Mouse (Mus musculus): ENCODE data around the gene Ercc2.

The Ercc2 gene

DNA sequence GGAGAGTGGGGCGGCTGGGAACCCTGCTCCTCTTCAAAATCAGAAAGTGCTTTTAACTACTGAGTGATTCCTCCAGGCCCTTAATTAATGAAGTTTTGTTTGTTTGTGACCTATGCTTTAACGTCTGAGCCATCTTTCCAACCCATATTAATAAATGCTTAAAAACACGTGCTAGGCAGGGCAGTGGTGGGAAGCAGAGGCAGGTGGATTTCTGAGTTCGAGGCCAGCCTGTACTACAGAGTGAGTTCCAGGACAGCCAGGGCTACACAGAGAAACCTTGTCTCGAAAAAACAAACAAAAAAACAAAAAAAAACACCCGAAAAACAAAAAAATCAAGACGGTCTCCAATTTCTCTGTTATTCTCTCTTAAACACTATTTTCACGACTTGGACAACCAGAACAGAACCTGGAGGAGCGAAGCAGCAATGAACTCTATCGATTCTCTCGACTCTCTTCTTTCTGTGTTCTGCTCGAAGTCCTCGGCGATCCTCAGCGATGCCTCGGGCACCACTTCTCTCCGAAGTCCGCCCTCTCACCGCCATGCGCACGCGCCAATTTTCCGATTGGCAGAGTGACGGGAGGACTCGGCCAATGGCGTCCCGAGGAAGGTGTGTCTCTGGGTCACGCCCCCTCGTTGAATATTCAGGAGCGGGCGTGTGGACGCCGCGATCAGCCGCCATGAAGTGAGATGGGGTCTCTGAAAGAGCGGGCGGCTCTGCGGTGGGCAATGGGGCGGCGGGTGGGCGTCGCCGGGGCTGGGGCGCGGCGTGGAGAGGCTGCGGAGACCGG is at the start of gene Ercc2:
Gene Ercc2, plus strand, starts transcription at position 634 of the 789 bp plus-strand sequence.
- DNase-seq, result peak; percentile 98

DNA sequence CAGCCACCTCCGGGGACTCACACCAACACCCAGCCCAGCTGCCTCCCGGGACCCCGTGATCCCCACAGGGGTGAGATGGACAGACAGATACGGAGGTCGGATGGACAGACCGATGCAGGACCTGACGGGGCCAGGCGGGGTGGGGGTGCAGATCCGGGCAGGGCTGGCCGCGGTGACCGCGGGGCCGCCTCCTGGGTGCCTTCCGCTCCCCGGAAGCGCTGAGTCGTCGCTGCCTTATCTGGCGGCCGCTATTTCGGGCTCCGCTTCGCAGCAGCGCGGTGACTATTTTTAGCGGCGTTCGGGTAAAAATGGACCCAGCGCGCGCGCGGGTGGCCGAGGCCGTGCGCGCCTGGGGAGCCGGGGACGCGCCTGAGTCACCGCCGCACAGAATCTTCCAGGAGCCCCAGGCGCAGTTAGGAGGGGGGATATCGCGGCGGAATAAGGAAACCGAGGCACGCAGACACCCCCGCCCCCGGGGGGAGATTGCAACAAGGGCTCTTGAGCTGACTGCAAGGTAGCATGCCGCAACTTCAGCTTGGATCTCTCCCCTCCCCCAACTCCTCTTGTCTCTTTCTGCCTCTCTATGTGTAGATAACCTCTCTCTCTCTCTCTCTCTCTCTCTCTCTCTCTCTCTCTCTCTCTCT is 49.0 kb upstream of the Ercc2 start:
- DNase-seq, result peak; percentile 74

DNA sequence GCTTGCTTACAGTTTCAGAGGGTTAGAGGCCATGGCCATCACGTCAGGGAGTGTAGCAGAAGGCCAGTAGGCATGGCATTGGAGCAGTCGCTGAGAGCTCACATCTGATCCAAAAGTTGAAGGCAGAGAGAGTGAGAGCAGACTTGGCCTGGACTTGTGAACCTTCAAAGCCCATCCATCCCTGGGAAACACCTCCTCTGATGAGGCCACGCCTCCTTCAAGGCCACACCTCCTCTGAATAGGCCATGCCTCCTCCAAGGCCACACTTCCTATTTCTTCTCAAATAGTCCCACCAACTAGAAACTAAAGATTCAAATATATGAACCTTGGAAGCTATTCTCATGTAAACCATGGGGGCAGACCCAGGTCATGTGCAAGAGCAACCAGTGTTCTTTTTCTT is 46.2 kb upstream of the Ercc2 start:
- DNase-seq, result no peak

DNA sequence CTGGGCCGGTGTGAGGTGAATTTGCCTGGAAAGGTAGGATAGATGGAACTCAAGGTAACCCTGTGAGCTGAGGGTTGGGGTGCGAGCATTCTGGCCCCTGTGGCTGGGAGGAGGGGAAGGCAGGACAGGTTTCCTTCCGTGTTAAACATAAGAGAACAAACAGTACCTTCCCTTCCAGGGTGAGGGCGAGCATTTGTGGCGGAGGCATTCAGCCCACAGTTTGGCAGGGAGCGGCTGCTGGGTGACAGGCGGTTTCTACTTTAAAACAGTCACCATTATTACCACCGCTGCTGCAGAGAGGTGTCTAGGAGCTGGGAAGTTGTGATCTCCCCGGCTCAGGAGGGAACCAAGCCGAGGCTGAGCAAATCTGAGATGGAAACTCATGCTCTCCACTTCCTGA is 44.7 kb upstream of the Ercc2 start:
- no peak for DNase-seq

DNA sequence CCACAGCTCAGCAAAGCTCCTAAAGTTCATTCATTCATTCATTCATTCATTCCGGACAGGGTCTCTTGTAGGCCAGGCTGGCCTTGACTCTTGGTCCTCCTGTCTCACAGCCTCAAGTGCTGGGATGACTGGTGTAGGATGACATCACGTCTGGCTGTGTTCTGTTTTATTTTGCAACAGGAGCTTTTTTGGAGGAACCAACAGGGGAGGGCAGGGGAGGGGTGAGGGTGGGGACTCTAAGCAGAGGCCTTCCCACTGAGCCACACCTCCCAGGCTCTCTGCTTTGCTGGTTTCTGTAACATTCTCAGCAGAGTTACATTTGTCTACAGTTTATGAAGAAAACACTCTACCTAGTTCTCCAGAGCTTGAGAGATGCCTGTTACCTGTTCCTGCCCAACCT is 43.8 kb upstream of the Ercc2 start:
- no peak for DNase-seq

DNA sequence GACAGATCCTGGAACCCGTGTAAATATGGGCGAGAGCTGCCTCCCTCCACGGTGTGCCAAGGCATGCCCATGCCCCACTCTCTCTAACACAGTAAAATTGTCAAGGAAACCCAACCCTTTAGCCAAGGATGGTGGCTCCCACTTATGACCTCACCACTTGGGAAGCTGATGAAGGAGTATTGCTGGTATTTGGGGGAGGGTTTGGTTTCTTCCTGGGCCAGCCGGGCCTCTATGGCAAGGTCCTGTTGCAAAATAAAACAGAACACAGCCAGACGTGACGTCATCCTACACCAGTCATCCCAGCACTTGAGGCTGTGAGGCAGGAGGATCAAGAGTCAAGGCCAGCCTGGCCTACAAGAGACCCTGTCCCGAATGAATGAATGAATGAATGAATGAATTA is 43.2 kb upstream of the Ercc2 start:
- no peak for DNase-seq

DNA sequence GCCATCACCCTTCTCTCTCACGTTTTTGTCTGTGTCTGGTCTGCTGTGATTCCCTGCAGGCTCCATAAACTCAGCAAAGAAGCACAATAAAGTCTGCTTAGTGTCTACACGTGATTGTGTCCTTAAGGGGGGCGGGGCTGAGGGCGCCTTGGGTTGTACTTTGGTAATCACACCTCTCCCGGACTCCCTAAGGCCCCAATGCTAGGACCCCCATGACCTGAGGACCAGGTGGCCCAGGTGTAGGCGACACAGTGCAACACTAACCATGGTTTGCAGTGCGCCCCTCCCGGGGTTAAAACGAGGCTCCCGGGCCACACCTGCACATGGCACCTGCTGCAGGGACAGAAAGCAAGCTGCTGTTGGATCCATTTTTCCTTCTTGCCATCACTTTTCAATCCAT is 40.6 kb upstream of the Ercc2 start:
- no peak for DNase-seq

DNA sequence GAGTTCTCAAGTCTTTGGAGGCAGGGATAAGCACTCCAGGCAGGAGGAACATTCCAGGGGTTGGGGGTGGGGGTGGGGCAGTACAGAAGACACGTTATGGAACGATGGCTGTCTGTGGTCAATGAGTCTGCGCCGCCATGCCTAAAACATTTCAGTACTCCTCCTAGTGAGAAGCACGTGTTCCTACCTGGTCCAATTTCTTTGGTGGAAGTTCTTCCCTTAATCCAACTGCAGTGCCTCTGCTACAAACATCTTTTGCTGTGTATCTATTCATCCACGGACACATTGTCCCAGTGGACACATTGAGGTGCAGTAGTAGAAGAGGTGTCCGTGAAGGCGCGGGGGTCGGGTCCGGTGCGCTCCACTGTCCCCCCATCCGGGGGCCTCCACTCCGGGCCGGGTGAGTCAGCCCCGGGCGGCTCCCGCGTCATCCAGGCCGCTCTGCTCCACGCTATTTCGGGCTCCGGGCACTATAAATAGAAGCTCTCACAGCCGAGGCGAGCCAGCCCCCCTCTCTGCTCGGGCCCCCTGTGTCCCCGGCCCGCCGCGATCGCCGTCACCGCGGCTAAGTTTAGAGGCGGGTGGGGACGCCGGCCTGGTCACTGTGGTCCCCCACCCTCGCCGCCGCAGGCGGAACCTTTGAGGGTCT is 39.9 kb upstream of the Ercc2 start:
- peak; percentile 62 for DNase-seq

DNA sequence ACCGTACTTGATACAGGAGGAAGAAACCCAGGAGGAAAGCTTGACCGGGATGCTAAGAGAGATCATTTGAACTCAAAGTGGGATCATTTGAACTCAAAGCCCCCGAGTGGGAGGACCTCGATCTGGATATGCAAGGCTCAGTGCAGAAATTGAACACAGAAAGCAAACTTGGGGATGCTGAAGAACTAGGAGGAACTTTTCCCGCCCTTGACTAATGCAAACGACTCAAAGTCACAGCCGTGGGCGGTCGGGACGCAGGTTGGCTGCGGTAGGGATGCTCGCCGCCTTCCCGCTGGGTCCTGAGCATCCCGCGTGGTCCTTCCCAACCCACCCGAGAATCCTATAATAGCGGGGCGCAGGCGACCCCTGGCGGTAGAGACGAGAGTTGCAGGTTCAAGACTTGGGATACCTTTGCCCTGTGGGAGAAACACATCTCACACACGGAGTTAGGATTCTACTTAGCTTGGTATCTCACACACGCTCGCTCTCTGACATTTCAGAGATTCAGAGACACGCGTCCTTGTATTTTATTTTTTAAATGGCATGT is 39.3 kb upstream of the Ercc2 start:
- DNase-seq, result peak; percentile 87

DNA sequence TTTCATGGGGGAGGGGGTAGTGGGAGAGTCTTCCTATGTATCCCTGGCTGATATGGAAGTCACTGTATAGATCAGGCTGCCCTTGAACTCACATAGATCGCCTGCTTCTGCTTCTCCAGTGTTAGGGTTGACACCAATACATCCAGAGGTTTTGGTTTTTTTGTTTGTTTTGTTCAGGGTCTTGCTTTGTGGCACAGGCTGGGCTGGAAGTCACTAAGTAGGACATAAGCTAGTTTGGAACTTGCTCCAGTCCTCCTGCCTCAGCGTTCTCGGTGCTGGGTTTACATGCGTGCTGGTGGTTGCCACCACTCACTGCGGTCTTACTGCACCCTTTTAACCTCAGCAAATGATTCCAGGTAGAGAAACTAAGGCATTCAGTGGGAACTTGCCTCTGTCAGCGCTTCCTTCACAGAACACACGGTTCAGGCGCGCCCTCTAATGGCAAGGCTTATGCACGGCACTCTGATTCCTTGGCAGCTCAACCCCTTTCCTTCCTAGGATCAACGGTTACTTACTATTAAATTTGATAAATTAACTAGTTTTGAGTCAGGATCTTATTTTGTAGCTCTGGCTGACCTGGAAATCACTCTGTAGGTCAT is 38.5 kb upstream of the Ercc2 start:
- DNase-seq, result peak; percentile 74

DNA sequence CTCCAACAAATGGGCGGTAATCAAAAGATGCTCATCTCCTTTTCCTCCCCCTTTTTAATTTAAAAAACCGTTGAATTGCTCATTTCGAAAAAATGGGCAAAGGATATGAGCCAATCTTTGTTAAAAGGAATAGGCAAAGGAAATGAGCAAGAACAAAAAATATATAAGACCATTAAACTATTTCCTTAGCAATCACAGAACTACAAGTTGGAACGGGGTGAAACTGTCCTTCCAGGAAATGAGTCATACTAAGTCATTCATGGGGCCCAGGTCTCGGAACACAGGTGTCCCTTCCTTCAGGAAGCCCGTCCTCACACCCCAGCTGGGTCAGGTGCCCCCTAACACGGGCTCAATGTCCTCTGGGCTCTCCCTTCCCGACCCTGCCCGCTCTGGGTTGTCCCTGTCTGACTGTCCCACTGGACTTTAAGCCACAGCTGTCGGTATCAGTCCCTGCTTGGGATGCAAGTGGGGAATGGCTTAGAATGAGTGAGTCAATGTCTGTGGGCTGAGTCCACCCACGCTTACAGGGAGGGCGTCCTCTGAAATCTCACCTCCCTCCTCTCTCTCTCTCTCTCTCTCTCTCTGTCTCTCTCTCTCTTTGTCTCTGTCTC is 37.5 kb upstream of the Ercc2 start, which contains the start of gene Ercc1:
Gene Ercc1, plus strand, starts transcription at position 542 of the 611 bp plus-strand sequence.
- peak; percentile 66 for DNase-seq

DNA sequence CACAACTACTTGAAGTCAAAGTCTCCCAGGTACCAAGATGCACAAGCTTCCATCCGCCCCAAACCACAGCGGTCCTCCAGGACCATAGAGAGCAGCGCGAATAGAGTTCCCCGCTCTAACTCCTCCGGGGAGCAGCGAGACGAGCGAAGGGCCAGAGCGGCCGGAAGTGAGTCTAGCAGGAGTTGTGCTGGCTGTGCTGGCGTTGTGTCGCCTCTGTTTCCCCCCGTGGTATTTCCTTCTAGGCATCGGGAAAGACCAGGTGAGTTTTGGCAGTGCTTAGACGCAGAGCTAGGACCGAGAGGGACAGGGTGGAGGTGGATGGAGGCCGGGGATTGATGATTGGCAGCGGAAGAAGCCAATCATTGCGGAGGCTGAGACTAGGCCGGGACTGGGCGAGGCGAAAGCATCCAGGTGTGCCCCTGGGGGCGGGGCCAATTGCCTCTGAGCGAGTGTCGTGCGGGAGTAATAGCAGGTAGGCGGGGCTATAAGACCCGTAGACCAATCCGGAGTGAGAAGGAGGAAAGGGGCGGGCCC is 36.8 kb upstream of the Ercc2 start:
- DNase-seq, result peak; percentile 98

DNA sequence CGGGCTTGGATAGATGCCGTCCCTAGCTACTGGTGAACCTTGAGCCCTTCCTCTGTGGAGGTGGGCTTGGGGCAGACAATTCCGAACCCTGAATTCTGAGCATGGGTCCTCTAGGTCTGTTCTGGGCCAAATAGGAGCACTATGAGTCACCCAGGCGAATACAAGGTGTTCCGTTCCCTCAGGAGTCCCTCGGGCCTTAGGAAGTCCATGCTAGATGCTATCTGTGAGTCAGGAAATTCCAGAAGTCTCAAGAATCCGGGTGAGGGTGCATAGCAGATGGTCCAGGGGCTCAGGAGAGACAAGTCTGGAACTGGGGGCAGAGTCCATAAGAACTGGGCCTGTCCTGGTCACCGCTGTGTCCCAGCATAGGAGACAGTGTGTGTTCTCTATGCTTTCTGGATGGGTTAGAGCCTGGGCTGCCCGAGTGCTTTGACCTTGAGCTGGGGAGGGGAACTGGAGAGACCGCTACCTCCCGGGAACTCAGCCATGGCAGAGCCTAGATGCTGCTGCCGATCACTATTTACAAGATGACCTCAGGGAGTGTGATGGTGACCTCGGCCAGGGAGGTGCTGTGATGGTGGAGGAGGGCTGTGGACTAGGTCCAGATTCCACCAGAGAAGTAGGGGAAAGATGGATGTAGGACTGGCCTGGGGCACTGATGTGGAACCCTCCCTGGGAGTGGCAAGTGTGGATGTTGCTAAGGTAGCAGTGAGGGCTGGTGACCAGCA is 32.5 kb upstream of the Ercc2 start:
- DNase-seq, result no peak

DNA sequence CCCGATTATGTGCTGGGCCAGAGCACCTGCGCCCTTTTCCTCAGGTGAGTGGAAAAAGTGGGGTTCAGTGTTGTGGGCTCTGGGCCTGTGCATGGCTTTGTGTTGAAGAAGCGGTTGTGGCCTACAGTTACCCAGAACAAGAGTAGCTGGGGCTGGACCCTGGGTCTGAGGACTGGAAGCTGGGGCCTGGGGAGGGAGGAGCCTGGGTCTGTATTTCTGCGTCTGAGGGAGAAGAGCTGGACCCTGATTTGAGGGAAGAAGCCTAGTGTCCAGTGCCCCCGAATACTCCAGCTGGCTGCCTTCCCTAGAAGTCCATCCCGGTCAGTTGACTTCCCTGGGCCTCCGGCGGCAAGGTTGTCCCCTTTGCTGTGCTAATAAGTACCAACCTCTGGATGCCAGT is 31.6 kb upstream of the Ercc2 start:
- DNase-seq, result no peak

DNA sequence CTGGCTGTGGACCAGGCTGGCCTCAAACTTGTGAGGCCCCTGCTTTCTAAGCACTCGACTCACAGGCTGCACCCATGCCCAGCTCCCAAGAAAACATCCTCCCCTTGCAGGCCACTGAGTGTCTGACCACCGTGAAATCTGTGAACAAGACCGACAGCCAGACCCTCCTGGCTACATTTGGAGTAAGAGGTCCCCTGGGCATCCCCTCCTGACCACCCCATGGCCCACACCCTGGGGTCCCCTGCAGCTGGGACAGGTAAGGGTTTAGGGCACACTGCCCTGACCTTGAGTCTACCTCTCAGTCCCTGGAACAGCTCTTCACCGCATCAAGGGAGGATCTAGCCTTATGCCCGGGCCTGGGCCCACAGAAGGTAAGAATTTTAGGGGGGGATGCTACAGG is 26.8 kb upstream of the Ercc2 start:
- DNase-seq, result no peak

DNA sequence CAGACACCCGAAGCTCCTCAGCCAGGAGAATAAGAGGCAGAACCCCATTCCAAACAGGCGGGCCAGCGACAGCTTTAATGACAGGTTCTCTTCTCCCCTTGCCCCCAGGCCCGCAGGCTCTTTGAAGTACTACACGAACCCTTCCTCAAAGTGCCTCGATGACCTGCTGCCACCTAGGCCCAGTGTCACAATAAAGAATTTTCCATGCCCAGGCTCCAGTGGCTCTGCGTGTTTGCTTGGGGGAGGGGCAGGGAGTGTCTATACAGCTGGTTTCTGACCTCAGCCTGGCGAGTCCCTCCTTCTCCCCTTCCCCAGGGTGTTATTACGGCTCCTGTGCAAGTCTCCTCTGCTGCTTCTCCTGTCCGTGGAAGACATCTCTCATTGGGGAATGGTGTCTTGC is 25.5 kb upstream of the Ercc2 start:
- no peak for DNase-seq

DNA sequence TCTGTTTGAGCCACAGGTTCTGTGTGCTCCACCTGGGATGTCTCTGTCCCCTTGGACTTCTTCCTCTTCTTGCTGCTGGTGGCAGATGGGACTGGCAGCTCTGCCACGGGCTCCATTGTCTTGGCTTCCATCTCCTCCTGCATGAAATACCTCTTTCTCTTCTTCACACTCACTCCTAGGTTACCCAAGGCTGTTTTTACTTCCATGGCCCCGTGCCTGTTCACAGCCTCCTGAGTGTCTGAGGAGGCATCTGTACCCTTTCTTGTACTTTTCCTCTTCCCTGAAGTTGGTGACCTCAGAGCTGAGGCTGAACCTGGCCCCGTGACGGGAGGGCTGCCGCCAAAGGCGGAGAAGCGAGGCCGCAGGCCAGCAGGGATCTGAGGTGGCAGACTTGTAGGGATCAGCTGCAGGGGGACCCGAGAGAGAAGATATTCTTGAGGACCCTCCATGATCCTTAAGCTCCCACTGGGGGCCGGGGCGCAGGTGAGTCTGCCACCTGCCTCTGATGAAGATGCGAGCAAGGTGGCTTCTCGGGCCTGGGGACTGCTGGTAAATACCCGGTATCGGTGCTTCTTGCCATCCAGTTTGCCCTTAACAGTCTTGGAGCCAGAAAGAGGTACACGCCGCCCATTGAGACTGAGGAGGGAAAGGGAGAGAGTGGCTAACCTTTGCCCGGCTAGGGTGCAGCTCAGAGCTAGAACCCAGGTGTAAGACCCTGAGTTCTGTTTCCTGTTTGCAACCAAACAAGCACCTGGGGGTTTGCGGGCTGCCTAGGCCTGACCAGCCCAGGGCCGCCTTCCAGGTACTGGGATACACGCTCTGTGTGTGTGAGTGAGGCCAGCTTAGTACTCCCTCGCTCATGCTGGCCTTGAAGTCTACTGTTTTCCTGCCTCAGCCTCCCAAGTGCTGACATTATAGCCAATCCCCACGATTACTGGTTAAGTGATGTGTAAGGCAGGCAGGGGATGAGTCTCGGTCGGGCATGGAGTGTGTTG is 24.1 kb upstream of the Ercc2 start:
- no peak for DNase-seq

DNA sequence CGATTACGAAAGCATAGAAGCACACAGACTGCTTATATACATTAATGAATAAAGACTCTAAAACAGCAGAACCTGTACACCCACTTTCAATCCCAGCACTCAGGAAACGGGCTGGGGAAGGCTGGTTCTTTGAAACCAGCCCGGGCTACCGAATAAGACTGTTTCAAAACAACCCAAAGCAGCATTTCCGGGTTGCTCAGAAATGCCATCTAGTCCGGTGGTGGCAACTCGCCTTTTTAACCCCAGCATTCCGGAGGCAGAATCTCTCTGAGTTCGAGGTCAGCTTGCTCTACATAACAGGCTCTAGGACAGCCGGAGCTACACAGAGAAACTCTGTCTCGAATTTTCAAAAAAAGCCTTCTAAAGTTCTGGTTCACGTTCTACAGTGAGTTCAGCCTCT is 23.2 kb upstream of the Ercc2 start:
- DNase-seq, result no peak

DNA sequence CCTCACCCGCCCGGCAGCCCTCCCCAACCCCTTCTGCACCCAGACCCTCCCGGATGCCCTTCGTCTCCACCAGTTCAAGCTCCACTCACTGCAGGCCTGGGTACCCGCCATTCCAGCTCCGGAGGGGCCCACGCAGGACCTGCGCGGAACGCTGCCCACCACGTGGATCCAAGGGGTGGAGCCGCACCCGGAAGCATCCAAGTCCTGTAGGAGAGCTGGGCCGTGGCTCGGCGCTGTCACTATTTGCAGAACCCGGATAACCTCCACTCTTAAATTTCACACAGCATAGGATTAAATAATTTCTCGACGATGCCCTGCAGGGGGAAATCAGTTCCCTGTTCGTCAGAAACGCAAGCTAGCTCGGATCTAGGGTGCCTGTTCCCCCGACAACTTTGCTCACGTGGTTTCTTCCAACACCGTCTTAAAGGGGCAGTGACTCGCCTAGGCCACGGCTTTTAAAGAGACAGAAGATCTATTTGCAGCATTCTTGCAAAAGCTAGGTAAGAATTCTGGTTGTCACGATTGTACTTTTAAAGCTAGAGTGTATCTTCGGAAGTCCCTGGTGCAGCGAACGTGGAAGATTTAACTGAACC is 22.4 kb upstream of the Ercc2 start, which contains the start of the genes Cd3eap and Ppp1r13l:
Gene Cd3eap, minus strand, starts transcription at position 185 of the 593 bp plus-strand sequence.
Gene Ppp1r13l, plus strand, starts transcription at position 451 of the 593 bp plus-strand sequence.
- peak; percentile 91 for DNase-seq
